Mouse (Mus musculus): ENCODE data around the gene Blm. TPM values are rescaled to one million over a fixed set of nuclear protein-coding genes. Genes with fewer than 3 reads are reported as not detected.
"Not testable (repeated sequence)": the region's sequence is repeated elsewhere in the genome, so short reads cannot be mapped to it uniquely, and the experiment has no call there.

Gene Blm
- polyA plus RNA-seq, 1 experiment from 2014 or later, result 54.7 TPM

DNA sequence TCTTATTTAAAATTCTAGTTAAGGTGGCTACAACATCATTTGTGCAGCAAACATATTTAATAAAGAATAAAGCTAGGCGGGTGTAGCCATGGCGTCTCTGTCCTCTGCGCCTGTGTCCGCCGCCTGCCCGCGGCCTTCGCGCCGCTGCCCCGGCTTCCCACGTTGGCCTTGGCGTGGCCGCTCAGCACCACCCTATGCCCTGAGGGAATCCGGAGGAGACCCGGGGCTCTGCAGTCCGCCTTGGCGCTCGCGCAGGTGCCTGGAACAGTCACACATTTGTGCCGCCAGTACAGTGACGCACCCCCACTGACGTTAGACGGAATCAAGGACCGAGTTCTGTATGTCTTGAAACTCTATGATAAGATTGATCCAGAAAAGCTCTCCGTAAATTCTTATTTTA lies 27.2 kb downstream of the Blm start:
- not testable (repeated sequence) for H3K4me3 ChIP-seq; DNase-seq (ENCODE audit: extremely low spot score, low spot score); H3K27me3 ChIP-seq (ENCODE audit: poor library complexity, severe bottlenecking); H3K27ac ChIP-seq; H3K9me3 ChIP-seq; H3K4me1 ChIP-seq
- 97% methylated on average over 26 of the region's 26 CpGs for WGBS
- H3K36me3 ChIP-seq (replicated peaks), result peaks cover 99% of the 10 kb centered on the region

DNA sequence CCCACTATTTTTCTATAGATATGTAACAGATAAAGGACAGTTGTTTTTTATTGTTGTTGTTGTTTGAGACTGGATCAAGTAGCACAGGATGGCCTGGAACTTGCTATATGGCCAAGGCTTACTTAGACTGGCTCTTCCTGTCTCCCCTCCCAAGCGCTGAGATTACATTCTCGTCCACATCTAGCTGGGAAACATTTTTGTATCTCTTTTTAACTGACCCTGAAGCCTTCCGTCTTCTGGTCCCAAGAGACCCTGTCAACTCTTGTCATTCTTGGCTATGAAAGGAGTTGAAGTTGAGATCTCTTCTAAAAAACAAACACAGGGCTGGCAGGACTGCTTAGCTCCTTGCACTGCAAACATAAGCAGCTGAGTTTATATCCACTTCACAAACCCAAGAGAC lies 28.9 kb downstream of the Blm start:
- H3K27me3 ChIP-seq (ENCODE audit: poor library complexity, severe bottlenecking), result no peaks in the 10 kb centered on the region
- no peak for DNase-seq (ENCODE audit: extremely low spot score, low spot score)
- H3K36me3 ChIP-seq (replicated peaks), result peaks cover 99% of the 10 kb centered on the region
- no peak overlapping the region for H3K27ac ChIP-seq
- H3K9me3 ChIP-seq, result no peaks in the 10 kb centered on the region
- H3K4me3 ChIP-seq, result no peak overlapping the region
- no peaks in the 10 kb centered on the region for H3K4me1 ChIP-seq
- WGBS, result 92% methylated on average over 3 of the region's 3 CpGs

DNA sequence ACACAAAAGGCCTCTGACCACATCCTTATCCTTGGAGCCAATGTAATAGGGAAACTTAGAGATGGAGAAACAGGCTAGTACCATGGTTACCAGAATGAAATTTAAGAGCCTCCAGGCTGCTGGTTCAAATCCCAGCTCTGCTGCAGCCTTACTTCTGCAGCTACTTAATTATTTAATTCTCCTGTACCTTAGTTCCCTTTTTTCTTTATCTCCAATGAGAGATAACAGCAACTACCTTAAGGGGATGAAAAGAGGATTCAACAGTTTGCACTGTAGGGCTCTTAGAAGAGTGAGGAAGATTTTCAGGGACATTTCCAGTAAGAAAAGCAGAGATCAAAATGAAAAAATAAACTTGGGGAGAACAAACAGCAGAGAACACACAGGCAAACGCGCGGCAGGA lies 30.0 kb downstream of the Blm start:
- Histone ChIP-seq H3K36me3 (replicated peaks) (peaks cover 98% of the 10 kb centered on the region), H3K4me1 (no peaks in the 10 kb centered on the region), H3K9me3 (no peaks in the 10 kb centered on the region), H3K27me3 (ENCODE audit: poor library complexity, severe bottlenecking) (no peaks in the 10 kb centered on the region), H3K27ac (no peak overlapping the region), H3K4me3 (no peak overlapping the region)
- 91% methylated on average over 3 of the region's 3 CpGs for WGBS
- DNase-seq (ENCODE audit: extremely low spot score, low spot score), result no peak

DNA sequence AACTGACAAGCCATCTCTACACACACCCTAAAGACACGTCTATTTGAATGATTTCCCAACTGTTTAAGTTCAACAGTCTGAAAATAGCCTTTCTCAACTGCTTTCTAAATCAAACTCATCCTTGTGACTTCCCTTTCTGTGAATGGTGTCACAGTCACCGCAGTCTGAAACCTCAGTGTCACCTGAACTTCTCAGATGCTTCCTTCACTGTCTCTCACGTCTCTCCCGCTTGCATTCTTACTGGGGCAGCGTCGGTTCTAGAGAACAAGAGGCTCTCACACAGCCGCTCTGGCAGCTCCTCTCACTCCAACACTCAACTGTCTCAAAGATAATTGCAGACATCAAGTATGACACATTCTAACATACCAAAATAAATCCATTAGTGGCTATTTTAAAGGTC lies 33.9 kb downstream of the Blm start:
- no peak overlapping the region for H3K4me3 ChIP-seq
- H3K4me1 ChIP-seq, result no peaks in the 10 kb centered on the region
- H3K36me3 ChIP-seq (replicated peaks), result peaks cover 96% of the 10 kb centered on the region
- H3K27ac ChIP-seq, result no peak overlapping the region
- no peak for DNase-seq (ENCODE audit: extremely low spot score, low spot score)
- WGBS, result 89% methylated on average over 7 of the region's 7 CpGs
- H3K9me3 ChIP-seq, result no peaks in the 10 kb centered on the region
- no peaks in the 10 kb centered on the region for H3K27me3 ChIP-seq (ENCODE audit: poor library complexity, severe bottlenecking)

DNA sequence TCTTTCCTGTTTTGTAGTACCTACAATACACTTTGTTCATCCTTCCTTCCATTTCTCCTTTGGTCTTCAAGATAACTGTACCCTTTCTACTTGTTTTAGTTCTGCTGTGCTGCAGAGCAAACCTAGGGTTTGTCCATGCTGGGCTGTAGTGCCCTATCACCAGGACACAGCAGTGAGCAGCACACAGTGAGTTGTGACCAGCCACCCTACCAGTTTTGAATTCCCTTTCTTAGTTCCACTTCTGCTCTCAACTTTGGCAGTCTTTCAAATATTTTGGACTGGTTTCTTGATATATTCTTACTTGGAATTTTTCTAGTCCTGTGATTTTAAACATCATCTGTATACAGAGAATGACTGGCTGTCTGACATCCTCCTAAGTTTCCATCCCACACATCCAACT lies 34.8 kb downstream of the Blm start:
- no peak overlapping the region for H3K27ac ChIP-seq
- no peaks in the 10 kb centered on the region for H3K27me3 ChIP-seq (ENCODE audit: poor library complexity, severe bottlenecking)
- H3K9me3 ChIP-seq, result no peaks in the 10 kb centered on the region
- H3K36me3 ChIP-seq (replicated peaks), result peaks cover 95% of the 10 kb centered on the region
- no peak overlapping the region for H3K4me3 ChIP-seq
- no peak for DNase-seq (ENCODE audit: extremely low spot score, low spot score)
- H3K4me1 ChIP-seq, result no peaks in the 10 kb centered on the region

DNA sequence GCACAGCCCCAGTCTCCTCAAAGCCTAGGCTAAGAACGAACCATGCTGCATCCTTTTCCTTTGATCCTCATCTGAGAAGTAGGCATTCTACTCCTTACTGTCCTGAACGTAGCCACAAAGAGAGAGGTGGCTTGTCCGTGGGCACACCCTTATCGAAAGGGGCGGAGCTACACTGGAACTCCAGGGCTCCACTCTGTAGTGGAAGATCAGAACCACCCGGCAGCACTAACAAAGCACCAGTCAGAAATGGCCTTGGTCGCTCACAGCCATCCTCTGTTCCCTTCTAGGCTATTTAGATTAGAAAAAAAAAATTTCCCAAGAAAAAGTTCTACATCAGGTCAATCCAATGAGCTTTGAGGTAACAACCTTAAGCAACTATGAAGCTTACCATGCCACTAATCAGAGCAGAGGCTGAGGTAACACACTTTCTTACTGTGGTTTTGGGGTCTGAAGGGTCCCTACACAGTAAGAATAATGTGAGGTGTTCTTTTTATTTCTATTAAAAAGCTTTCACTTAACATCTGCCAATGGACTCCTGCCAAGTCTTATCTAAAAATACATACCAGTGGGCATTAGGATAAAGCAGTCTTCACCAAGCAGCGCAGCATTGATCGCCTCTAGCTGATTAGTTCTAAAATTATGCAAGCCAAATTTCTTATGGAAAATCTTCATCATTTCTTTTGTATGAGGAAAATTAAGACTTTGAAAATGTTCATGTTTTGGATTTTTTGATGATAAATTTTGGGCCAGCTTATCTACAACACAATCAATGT lies 35.5 kb downstream of the Blm start:
- WGBS, result 94% methylated on average over 9 of the region's 9 CpGs
- Histone ChIP-seq H3K27me3 (ENCODE audit: poor library complexity, severe bottlenecking) (no peaks in the 10 kb centered on the region), H3K36me3 (replicated peaks) (peaks cover 95% of the 10 kb centered on the region), H3K9me3 (no peaks in the 10 kb centered on the region), H3K4me3 (no peak overlapping the region), H3K4me1 (no peaks in the 10 kb centered on the region), H3K27ac (no peak overlapping the region)
- DNase-seq (ENCODE audit: extremely low spot score, low spot score), result no peak

DNA sequence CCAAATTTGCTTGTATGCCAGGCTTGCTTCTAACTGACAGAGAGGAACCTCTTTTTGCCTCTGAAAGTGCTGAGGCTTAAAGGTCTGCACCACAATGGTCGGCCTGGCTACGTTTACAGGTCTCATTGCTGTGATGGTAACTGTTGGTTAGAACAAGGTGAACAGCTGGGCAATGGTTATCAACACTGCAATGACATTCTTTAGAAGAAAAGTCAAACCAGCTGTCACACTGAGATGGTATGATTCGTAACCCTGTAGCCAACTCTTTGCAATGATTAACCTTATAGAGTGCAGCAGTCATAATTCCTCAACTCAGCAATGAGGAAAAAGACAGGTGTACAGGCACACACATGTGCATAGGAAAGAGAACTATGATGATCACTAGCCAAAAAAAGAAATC lies 38.3 kb downstream of the Blm start:
- no peak for DNase-seq (ENCODE audit: extremely low spot score, low spot score)
- Histone ChIP-seq H3K4me3 (no peak overlapping the region), H3K9me3 (no peaks in the 10 kb centered on the region), H3K27me3 (ENCODE audit: poor library complexity, severe bottlenecking) (no peaks in the 10 kb centered on the region), H3K4me1 (no peaks in the 10 kb centered on the region), H3K36me3 (replicated peaks) (peaks cover 92% of the 10 kb centered on the region), H3K27ac (no peak overlapping the region)
- WGBS, result 88% methylated on average over 3 of the region's 3 CpGs

DNA sequence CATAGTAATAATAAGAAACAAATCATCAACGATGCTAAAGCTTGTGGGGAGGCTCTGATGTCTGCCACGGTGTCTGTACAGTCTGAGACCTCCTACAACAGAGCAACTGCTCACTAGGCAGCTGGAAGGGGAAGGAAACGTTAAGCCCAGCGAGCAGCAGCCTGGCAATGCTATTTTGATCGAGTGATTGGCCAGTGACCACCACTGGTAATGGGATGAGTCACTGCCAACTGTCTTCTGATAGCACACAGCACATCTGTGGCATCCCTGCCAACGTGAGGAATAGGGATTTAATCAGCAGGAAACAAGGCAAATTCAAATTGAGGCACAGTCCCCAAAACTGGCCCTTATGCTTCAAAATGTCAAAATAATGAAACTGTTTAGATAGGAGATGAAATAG lies 39.7 kb downstream of the Blm start:
- no peaks in the 10 kb centered on the region for H3K9me3 ChIP-seq
- no peak for DNase-seq (ENCODE audit: extremely low spot score, low spot score)
- WGBS, result 88% methylated on average over 6 of the region's 6 CpGs
- H3K4me3 ChIP-seq, result no peak overlapping the region
- H3K4me1 ChIP-seq, result no peaks in the 10 kb centered on the region
- peaks cover 91% of the 10 kb centered on the region for H3K36me3 ChIP-seq (replicated peaks)
- no peaks in the 10 kb centered on the region for H3K27me3 ChIP-seq (ENCODE audit: poor library complexity, severe bottlenecking)
- H3K27ac ChIP-seq, result no peak overlapping the region

DNA sequence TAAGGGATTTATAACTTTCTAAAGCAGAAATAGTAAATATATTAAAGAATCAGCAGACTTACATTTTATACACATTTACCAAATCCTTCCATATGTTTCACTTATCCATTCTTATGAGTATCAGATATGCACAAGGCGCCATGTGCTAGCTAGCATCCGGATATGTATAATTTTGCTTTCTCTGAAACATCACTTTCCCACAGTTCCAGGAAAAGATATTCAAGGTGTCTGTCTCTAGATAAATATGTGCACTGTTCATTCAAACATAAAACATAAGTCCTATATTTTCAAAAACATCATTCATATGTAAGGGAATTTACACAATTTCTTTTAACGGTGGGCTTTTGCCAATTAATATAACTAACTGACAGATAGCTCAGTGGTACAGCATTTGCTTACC lies 42.9 kb downstream of the Blm start:
- Histone ChIP-seq H3K9me3 (no peaks in the 10 kb centered on the region), H3K4me1 (no peaks in the 10 kb centered on the region), H3K4me3 (no peak overlapping the region), H3K27me3 (ENCODE audit: poor library complexity, severe bottlenecking) (no peaks in the 10 kb centered on the region), H3K36me3 (replicated peaks) (peaks cover 88% of the 10 kb centered on the region), H3K27ac (no peak overlapping the region)
- WGBS, result 95% methylated on average over 3 of the region's 3 CpGs
- DNase-seq (ENCODE audit: extremely low spot score, low spot score), result no peak

DNA sequence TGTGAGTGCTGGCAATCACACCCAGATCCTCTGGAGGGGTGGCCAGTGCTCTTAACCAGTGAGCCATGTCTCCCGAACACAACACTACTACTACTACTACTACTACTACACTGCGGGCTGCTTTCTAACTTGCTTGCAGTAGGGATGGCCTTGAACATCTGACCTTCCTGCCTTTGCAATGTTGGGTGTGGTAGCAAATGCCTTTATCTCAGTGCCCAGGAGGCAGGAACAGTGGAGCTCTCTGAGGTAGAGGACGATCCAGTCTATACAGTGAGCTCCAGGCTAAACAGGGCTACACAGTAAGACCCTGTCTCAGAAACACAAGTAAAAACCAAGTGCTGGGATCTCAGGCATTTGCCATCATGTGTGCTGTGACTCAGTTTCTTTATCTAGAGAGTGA lies 43.8 kb downstream of the Blm start:
- H3K27me3 ChIP-seq (ENCODE audit: poor library complexity, severe bottlenecking), result no peaks in the 10 kb centered on the region
- 90% methylated on average over 3 of the region's 3 CpGs for WGBS

DNA sequence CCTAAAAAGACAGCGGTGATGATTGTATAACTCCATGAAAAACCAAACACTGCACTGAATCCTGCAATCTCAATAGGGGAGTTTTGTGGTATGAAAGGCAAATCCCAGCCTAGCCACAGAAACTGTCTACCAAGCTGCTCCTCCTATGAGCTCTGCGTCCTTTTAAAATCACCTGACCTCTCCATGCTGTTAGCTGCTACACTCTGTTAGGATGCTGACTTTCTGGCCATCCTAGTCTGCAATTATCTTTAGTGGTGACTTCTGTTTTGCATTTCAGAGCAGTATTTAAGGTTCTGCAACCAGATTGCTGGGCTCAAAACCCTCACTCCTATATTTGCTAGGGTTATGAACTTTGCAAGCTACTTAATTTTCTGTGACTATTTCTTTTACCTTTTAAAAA lies 44.6 kb downstream of the Blm start:
- Histone ChIP-seq H3K27ac (no peak overlapping the region), H3K4me1 (no peaks in the 10 kb centered on the region), H3K27me3 (ENCODE audit: poor library complexity, severe bottlenecking) (no peaks in the 10 kb centered on the region), H3K4me3 (no peak overlapping the region), H3K9me3 (no peaks in the 10 kb centered on the region), H3K36me3 (replicated peaks) (peaks cover 80% of the 10 kb centered on the region)
- DNase-seq (ENCODE audit: extremely low spot score, low spot score), result no peak
- WGBS, result 95% methylated on average over 2 of the region's 2 CpGs

More for the DNA sequence above, 43.8 kb downstream of the Blm start:
- H3K27ac ChIP-seq, result no peak overlapping the region
- peaks cover 83% of the 10 kb centered on the region for H3K36me3 ChIP-seq (replicated peaks)
- no peak overlapping the region for H3K4me3 ChIP-seq
- no peaks in the 10 kb centered on the region for H3K4me1 ChIP-seq
- DNase-seq (ENCODE audit: extremely low spot score, low spot score), result no peak
- H3K9me3 ChIP-seq, result no peaks in the 10 kb centered on the region

DNA sequence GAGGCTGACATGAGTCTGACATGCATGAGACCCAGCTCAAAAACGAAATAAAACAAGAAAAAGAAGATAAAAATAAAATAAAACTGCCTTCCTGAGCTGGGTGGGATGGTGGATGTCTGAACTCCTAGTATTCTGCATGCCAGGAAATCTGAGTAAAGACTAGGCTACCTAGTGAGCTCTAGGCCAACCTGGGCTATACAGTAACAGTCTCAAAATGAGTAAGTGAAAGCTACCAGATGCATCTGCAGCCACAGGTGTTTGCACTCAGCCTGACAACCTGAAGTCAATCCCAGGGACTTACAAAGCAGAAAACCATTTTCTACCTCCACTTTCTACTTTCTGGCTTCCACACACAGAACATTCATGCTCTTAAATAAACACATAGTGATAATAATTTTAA lies 45.5 kb downstream of the Blm start:
- Histone ChIP-seq H3K27me3 (ENCODE audit: poor library complexity, severe bottlenecking) (no peaks in the 10 kb centered on the region), H3K27ac (no peak overlapping the region), H3K9me3 (no peaks in the 10 kb centered on the region), H3K36me3 (replicated peaks) (peaks cover 71% of the 10 kb centered on the region), H3K4me3 (no peak overlapping the region), H3K4me1 (no peaks in the 10 kb centered on the region)
- no peak for DNase-seq (ENCODE audit: extremely low spot score, low spot score)
- WGBS, result 81% methylated on average over 1 of the region's 1 CpGs

DNA sequence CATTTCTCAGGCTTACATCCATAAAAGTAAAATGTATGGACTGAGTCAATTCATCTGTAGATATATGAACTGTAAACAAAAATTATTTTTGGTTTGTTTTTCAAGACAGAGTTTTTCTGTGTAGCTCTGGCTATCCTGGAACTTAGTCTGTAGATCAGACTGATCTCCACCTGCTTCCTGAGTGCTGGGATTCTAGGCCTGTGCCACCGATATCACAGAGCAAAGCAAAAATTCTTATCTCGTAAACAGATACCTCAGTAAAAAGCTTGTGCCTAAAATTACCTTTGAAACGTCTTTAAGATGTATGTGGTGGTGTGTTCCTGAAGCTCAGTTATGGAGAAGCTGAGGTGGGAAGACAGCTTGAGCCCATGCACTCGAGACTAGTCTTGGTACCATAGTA lies 47.7 kb downstream of the Blm start:
- 88% methylated on average over 4 of the region's 4 CpGs for WGBS
- no peak for DNase-seq (ENCODE audit: extremely low spot score, low spot score)
- H3K36me3 ChIP-seq (replicated peaks), result peaks cover 69% of the 10 kb centered on the region

DNA sequence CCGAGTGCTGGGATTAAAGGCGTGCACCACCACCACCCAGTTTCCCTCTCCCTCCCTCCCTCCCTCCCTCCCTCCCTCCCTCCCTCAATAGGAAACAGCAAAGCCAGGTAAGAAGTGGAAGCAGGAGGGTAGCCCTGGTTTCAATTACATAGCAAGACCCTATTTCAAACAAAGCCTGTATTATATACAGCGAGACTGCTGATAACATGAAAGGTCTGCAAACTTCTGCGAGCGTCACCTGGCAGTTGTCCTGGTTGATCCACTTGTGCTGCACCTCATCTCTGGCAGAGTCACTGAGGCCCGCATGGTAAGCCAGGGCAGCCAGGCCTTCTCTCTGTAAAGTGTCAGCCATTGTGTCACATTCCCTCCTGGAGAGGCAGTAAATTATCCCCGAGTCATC lies 54.8 kb downstream of the Blm start:
- 69% methylated on average over 7 of the region's 7 CpGs for WGBS
- no peaks in the 10 kb centered on the region for H3K4me1 ChIP-seq
- H3K9me3 ChIP-seq, result no peaks in the 10 kb centered on the region
- no peak for DNase-seq (ENCODE audit: extremely low spot score, low spot score)
- H3K4me3 ChIP-seq, result no peak overlapping the region
- H3K27me3 ChIP-seq (ENCODE audit: poor library complexity, severe bottlenecking), result no peaks in the 10 kb centered on the region
- H3K36me3 ChIP-seq (replicated peaks), result peaks cover 82% of the 10 kb centered on the region
- H3K27ac ChIP-seq, result no peak overlapping the region

More for the DNA sequence above, 47.7 kb downstream of the Blm start:
- Histone ChIP-seq H3K27ac (no peak overlapping the region), H3K9me3 (no peaks in the 10 kb centered on the region), H3K27me3 (ENCODE audit: poor library complexity, severe bottlenecking) (no peaks in the 10 kb centered on the region), H3K4me1 (no peaks in the 10 kb centered on the region), H3K4me3 (no peak overlapping the region)

Data from forebrain, embryonic 10.5 days (tissue).